Mouse (Mus musculus) CH12.LX (cell line): ENCODE data around the gene Cnot8. TPM values are rescaled to one million over a fixed set of nuclear protein-coding genes. Genes with fewer than 3 reads are reported as not detected.

Source experiments
- DNase-seq: peaks from one replicate; pipeline ENCODE4 v3.0.0-alpha.2; 2013; ENCODE audit errors: extremely low read depth
- H3K27ac ChIP-seq: 2 replicates; pipeline ENCODE4 v1.5.1; 2012; ENCODE audit warnings: low read depth, mild to moderate bottlenecking, control low read depth, moderate library complexity; ENCODE audit not compliant: insufficient read depth
- H3K27me3 ChIP-seq: replicated peaks from 2 replicates; pipeline ENCODE3; 2012; ENCODE audit warnings: inconsistent platforms
- H3K36me3 ChIP-seq, 2 experiments: replicated peaks in 1 of 2; 2 replicates each; pipeline versions ENCODE3 to v1.6.1; 2012; ENCODE audit warnings: inconsistent platforms in 1 of 2, low read length in 1 of 2, mild to moderate bottlenecking in 1 of 2, mixed read lengths in 1 of 2, moderate library complexity in 1 of 2; ENCODE audit not compliant: control insufficient read depth in 1 of 2, insufficient read depth in 1 of 2
- H3K4me1 ChIP-seq, 2 experiments: 2 replicates each; pipeline ENCODE4 v1.6.1; 2012; ENCODE audit warnings: inconsistent platforms in 1 of 2, moderate library complexity in 1 of 2; ENCODE audit not compliant: insufficient read depth in 2 of 2, control insufficient read depth in 1 of 2
- H3K4me2 ChIP-seq: 2 replicates; pipeline ENCODE4 v1.6.1; 2012; ENCODE audit warnings: low read depth, mild to moderate bottlenecking, control low read depth; ENCODE audit not compliant: poor library complexity, insufficient read depth, severe bottlenecking
- H3K4me3 ChIP-seq, 3 experiments: fragments of 150-350 bp in 1 of 3; sonication (generic) in 1 of 3; replicated peaks in 1 of 3; 2 replicates each; pipeline versions ENCODE3 to v1.5.1; 2011 to 2012; ENCODE audit warnings: low read depth in 2 of 3, low read length in 2 of 3, mild to moderate bottlenecking in 2 of 3, moderate library complexity in 2 of 3, control low read depth in 1 of 3, improper control_type of control experiment in 1 of 3, inconsistent platforms in 1 of 3, mixed read lengths in 1 of 3; ENCODE audit not compliant: poor library complexity in 1 of 3
- H3K79me2 ChIP-seq: replicated peaks from 2 replicates; pipeline ENCODE4 v1.6.1; 2012; ENCODE audit warnings: mild to moderate bottlenecking, moderate library complexity; ENCODE audit not compliant: control insufficient read depth, poor library complexity, insufficient read depth, severe bottlenecking; ENCODE audit errors: extremely low read depth
- H3K9ac ChIP-seq: 2 replicates; pipeline ENCODE4 v1.6.1; 2012; ENCODE audit warnings: low read depth, mild to moderate bottlenecking, control low read depth, moderate library complexity; ENCODE audit not compliant: insufficient read depth
- H3K9me3 ChIP-seq: replicated peaks from 2 replicates; pipeline ENCODE3; 2012; ENCODE audit warnings: low read length, inconsistent platforms, mixed read lengths
- BHLHE40 ChIP-seq: IDR thresholded peaks from 2 replicates; pipeline ENCODE4 v1.6.1; 2011; ENCODE audit warnings: mild to moderate bottlenecking, low read depth, low read length, improper control_type of control experiment
- CHD1 ChIP-seq: IDR thresholded peaks from 2 replicates; pipeline ENCODE4 v1.6.1; 2012; ENCODE audit warnings: low read depth, low read length, improper control_type of control experiment, inconsistent platforms
- CHD2 ChIP-seq: IDR thresholded peaks from 2 replicates; pipeline ENCODE4 v1.6.1; 2011; ENCODE audit warnings: low read length, improper control_type of control experiment
- ELF1 ChIP-seq: IDR thresholded peaks from 2 replicates; pipeline ENCODE4 v1.6.1; 2014; ENCODE audit warnings: low read depth, mild to moderate bottlenecking, inconsistent platforms, low read length, improper control_type of control experiment
- EP300 ChIP-seq: IDR thresholded peaks from 2 replicates; pipeline ENCODE4 v1.6.1; 2011; ENCODE audit warnings: low read length, improper control_type of control experiment
- GABPA ChIP-seq: IDR thresholded peaks from 2 replicates; pipeline ENCODE4 v1.6.1; 2012; ENCODE audit warnings: low read depth, low read length, improper control_type of control experiment, inconsistent platforms; ENCODE audit not compliant: insufficient replicate concordance
- JUND ChIP-seq: conservative IDR thresholded peaks from 2 replicates; pipeline ENCODE4 v1.6.1; 2011; ENCODE audit warnings: low read depth, low read length, improper control_type of control experiment
- MAFK ChIP-seq: IDR thresholded peaks from 2 replicates; pipeline ENCODE4 v1.6.1; 2011; ENCODE audit warnings: low read length, improper control_type of control experiment; ENCODE audit not compliant: insufficient replicate concordance
- MAZ ChIP-seq: IDR thresholded peaks from 2 replicates; pipeline ENCODE4 v1.6.1; 2012; ENCODE audit warnings: low read depth, mild to moderate bottlenecking, inconsistent platforms, low read length, improper control_type of control experiment, moderate library complexity
- NELFE ChIP-seq: IDR thresholded peaks from 2 replicates; pipeline ENCODE4 v1.6.1; 2011; ENCODE audit warnings: low read depth, low read length, improper control_type of control experiment
- POLR2A ChIP-seq: IDR thresholded peaks from 2 replicates; pipeline ENCODE4 v1.6.1; 2011; ENCODE audit warnings: low read depth, mild to moderate bottlenecking, improper control_type of control experiment, low read length
- TCF12 ChIP-seq: IDR thresholded peaks from 2 replicates; pipeline ENCODE4 v1.6.1; 2014; ENCODE audit warnings: low read depth, mild to moderate bottlenecking, inconsistent platforms, low read length, improper control_type of control experiment
- USF1 ChIP-seq: IDR thresholded peaks from 2 replicates; pipeline ENCODE4 v1.6.1; 2014; ENCODE audit warnings: low read depth, mild to moderate bottlenecking, inconsistent platforms, low read length, improper control_type of control experiment
- dilution Hi-C: fragments of 300-500 bp; cut with MboI; formaldehyde crosslinking; loops from 2 replicates; pipeline ENCODE4 v1.14.3; 2020; ENCODE audit warnings: low sequenced_read_pairs; ENCODE audit not compliant: extremely low pct_unique_long_range_greater_than_20kb, extremely low pct_ligation_motif_present
- in situ Hi-C: fragments of 300-500 bp; cut with MboI; formaldehyde crosslinking; loops from 3 replicates; pipeline ENCODE4 v1.14.3; 2019; ENCODE audit warnings: low sequenced_read_pairs, low pct_ligation_motif_present, low pct_unique_long_range_greater_than_20kb, mixed read lengths
- polyA plus RNA-seq: library from polyadenylated mRNA; unstranded; fragments of >175 nt; gene quantifications from 2 replicates; pipeline ENCODE4 v1.2.1, GENCODE M21; 2012; ENCODE audit warnings: low read depth; ENCODE audit not compliant: insufficient read length
- total RNA-seq, 2 experiments: library from RNA; depleted of rRNA; stranded (reverse); fragments of 300-350 nt in 1 of 2; fragments of >200 nt in 1 of 2; gene quantifications; 2 replicates each; pipeline ENCODE4 v1.2.3; 2012 to 2014

Cnot8 gene
- total and polyA plus RNA-seq, 3 experiments, result 90.2 to 134 (median 91.9) TPM

GRCm38 (mm10) chr11:58167822-58168166 lies 63.8 kb downstream of the Cnot8 start:
- Histone ChIP-seq H3K36me3 (peaks cover 30 to 41% of the 10 kb centered on the region in 2 experiments), H3K9ac (peak overlapping the region; percentile 83), H3K79me2 (peaks cover 36% of the 10 kb centered on the region), H3K4me3 (peak overlapping the region; percentile 89 to 95 (median 92)), H3K4me2 (peak overlapping the region; percentile 87), H3K4me1 (peaks cover 0 to 27% of the 10 kb centered on the region in 2 experiments; a peak in 2 of 4 replicates), H3K27ac (peak overlapping the region; percentile 56; the same call in 1 of the 2 replicates), H3K27me3 (no peaks in the 10 kb centered on the region), H3K9me3 (peaks cover 12% of the 10 kb centered on the region)
- dilution Hi-C loops, result no loop called here
- no peak for DNase-seq
- in situ Hi-C loops, result no loop called here
- TF ChIP-seq POLR2A, result no peak
- TF ChIP-seq BHLHE40, result no peak
- no peak for TF ChIP-seq CHD2
- no peak for TF ChIP-seq MAZ
- TF ChIP-seq ELF1, result no peak
- no peak for TF ChIP-seq USF1
- TF ChIP-seq EP300, result no peak
- TF ChIP-seq TCF12, result no peak
- no peak for TF ChIP-seq CHD1
- no peak for TF ChIP-seq JUND
- no peak for TF ChIP-seq MAFK
- TF ChIP-seq GABPA, result no peak
- TF ChIP-seq NELFE, result no peak

Other genes starting within 250 kb of the Cnot8 start
- 94.1 and 106 TPM in 2 replicates for gene Larp1, start 95.1 kb upstream of the Cnot8 start, total RNA-seq (2012; rRNA removed)
- 33.4 and 38.2 TPM in 2 replicates for gene Larp1, start 95.1 kb upstream of the Cnot8 start, total RNA-seq (2014; rRNA removed)
- gene Larp1, start 95.1 kb upstream of the Cnot8 start, polyA plus RNA-seq, result 222 and 284 TPM in 2 replicates
- gene Gm12248, start 11.0 kb upstream of the Cnot8 start, total RNA-seq (2012; rRNA removed), result 0.13 TPM in 1 of 2 replicates, not detected in the other
- gene Gm12248, start 11.0 kb upstream of the Cnot8 start, total RNA-seq (2014; rRNA removed), result not detected in 2 replicates
- gene Gm12248, start 11.0 kb upstream of the Cnot8 start, polyA plus RNA-seq, result not detected in 2 replicates
- gene Gemin5, start 64.4 kb downstream of the Cnot8 start, total RNA-seq (2012; rRNA removed), result 88.6 and 101 TPM in 2 replicates
- gene Gemin5, start 64.4 kb downstream of the Cnot8 start, total RNA-seq (2014; rRNA removed), result 63.7 and 66.7 TPM in 2 replicates
- 81.7 and 89.6 TPM in 2 replicates for gene Gemin5, start 64.4 kb downstream of the Cnot8 start, polyA plus RNA-seq
- 89.1 and 112 TPM in 2 replicates for gene Mrpl22, start 67.5 kb downstream of the Cnot8 start, total RNA-seq (2012; rRNA removed)
- gene Mrpl22, start 67.5 kb downstream of the Cnot8 start, total RNA-seq (2014; rRNA removed), result 115 and 124 TPM in 2 replicates
- gene Mrpl22, start 67.5 kb downstream of the Cnot8 start, polyA plus RNA-seq, result 110 and 133 TPM in 2 replicates
- gene Igtp, start 95.4 kb downstream of the Cnot8 start, total RNA-seq (2012; rRNA removed), result 115 and 143 TPM in 2 replicates
- 107 and 108 TPM in 2 replicates for gene Igtp, start 95.4 kb downstream of the Cnot8 start, total RNA-seq (2014; rRNA removed)
- gene Igtp, start 95.4 kb downstream of the Cnot8 start, polyA plus RNA-seq, result 66.1 and 70.3 TPM in 2 replicates
- gene Irgm2, start 95.5 kb downstream of the Cnot8 start, total RNA-seq (2012; rRNA removed), result 4.3 and 4.7 TPM in 2 replicates
- 3.8 and 4.3 TPM in 2 replicates for gene Irgm2, start 95.5 kb downstream of the Cnot8 start, total RNA-seq (2014; rRNA removed)
- 4.7 and 5.2 TPM in 2 replicates for gene Irgm2, start 95.5 kb downstream of the Cnot8 start, polyA plus RNA-seq
- not detected in 2 replicates for gene 4930438A08Rik, start 170.6 kb downstream of the Cnot8 start, total RNA-seq (2012; rRNA removed)
- not detected in 2 replicates for gene 4930438A08Rik, start 170.6 kb downstream of the Cnot8 start, total RNA-seq (2014; rRNA removed)
- gene 4930438A08Rik, start 170.6 kb downstream of the Cnot8 start, polyA plus RNA-seq, result not detected in 2 replicates
- gene Zfp692, start 202.9 kb downstream of the Cnot8 start, total RNA-seq (2012; rRNA removed), result 14.7 and 18.7 TPM in 2 replicates
- 13.1 and 14.2 TPM in 2 replicates for gene Zfp692, start 202.9 kb downstream of the Cnot8 start, total RNA-seq (2014; rRNA removed)
- 17.6 and 17.7 TPM in 2 replicates for gene Zfp692, start 202.9 kb downstream of the Cnot8 start, polyA plus RNA-seq
- 34.9 and 43.7 TPM in 2 replicates for gene Zfp672, start 226.2 kb downstream of the Cnot8 start, total RNA-seq (2012; rRNA removed)
- 38.8 and 40.5 TPM in 2 replicates for gene Zfp672, start 226.2 kb downstream of the Cnot8 start, total RNA-seq (2014; rRNA removed)
- gene Zfp672, start 226.2 kb downstream of the Cnot8 start, polyA plus RNA-seq, result 27.4 and 31.2 TPM in 2 replicates
- gene Sh3bp5l, start 226.6 kb downstream of the Cnot8 start, total RNA-seq (2012; rRNA removed), result 26.1 and 27.7 TPM in 2 replicates
- gene Sh3bp5l, start 226.6 kb downstream of the Cnot8 start, total RNA-seq (2014; rRNA removed), result 18.1 and 18.6 TPM in 2 replicates
- gene Sh3bp5l, start 226.6 kb downstream of the Cnot8 start, polyA plus RNA-seq, result 22.2 and 22.8 TPM in 2 replicates